Mouse (Mus musculus) heart, embryonic 12.5 days (tissue): ENCODE measurements around the gene Scyl1. TPM values are rescaled to one million over a fixed set of nuclear protein-coding genes. Genes with fewer than 3 reads are reported as not detected.

Experiments used
- ATAC-seq: fragments of 200-750 bp; cut with Nextera tagmentation; 2 replicates; pipeline ENCODE4 v1.8.0; 2017; ENCODE audit warnings: moderate TSS enrichment, moderate library complexity; ENCODE audit not compliant: insufficient number of reproducible peaks, low FRiP score
- H3K27ac ChIP-seq: fragments of 300-500 bp; sonication (generic); 2 replicates; pipeline ENCODE4 v1.5.1; 2016; ENCODE audit warnings: mild to moderate bottlenecking, moderate library complexity; ENCODE audit not compliant: poor library complexity, severe bottlenecking
- H3K27me3 ChIP-seq: fragments of 300-500 bp; sonication (generic); replicated peaks from 2 replicates; pipeline ENCODE4 v1.6.1; 2016; ENCODE audit warnings: mild to moderate bottlenecking, moderate library complexity
- H3K36me3 ChIP-seq: fragments of 300-500 bp; sonication (generic); 2 replicates; pipeline ENCODE4 v1.6.1; 2016; ENCODE audit warnings: mild to moderate bottlenecking, moderate library complexity
- H3K4me1 ChIP-seq: fragments of 300-500 bp; sonication (generic); replicated peaks from 2 replicates; pipeline ENCODE4 v1.6.1; 2016; ENCODE audit warnings: mild to moderate bottlenecking
- H3K4me2 ChIP-seq: fragments of 300-500 bp; sonication (generic); 2 replicates; pipeline ENCODE4 v1.6.1; 2016; ENCODE audit warnings: mild to moderate bottlenecking, moderate library complexity
- H3K4me3 ChIP-seq: fragments of 300-500 bp; sonication (generic); 2 replicates; pipeline ENCODE4 v1.5.1; 2016; ENCODE audit warnings: mild to moderate bottlenecking
- H3K9ac ChIP-seq: fragments of 300-500 bp; sonication (generic); 2 replicates; pipeline ENCODE4 v1.6.1; 2016; ENCODE audit warnings: mild to moderate bottlenecking, moderate library complexity
- H3K9me3 ChIP-seq: fragments of 300-500 bp; sonication (generic); replicated peaks from 2 replicates; pipeline ENCODE4 v1.6.1; 2016; ENCODE audit warnings: mild to moderate bottlenecking, moderate library complexity
- WGBS: fragments of 180-500 bp; shearing (Covaris S2); methylation state at CpG from one replicate; pipeline ENCODE4 v1.1.7; 2016; 5-methylcytosine and 5-hydroxymethylcytosine counted together
- polyA plus RNA-seq: library from polyadenylated mRNA; unstranded; fragments of >200 nt; fragmentation: Nextera tagmentation; extraction: Ambion mirVana; gene quantifications from 2 replicates; pipeline ENCODE4 v1.2.1, GENCODE M21; 2016

The Scyl1 gene
- polyA plus RNA-seq, 1 experiment from 2014 or later: 68.9 TPM

DNA sequence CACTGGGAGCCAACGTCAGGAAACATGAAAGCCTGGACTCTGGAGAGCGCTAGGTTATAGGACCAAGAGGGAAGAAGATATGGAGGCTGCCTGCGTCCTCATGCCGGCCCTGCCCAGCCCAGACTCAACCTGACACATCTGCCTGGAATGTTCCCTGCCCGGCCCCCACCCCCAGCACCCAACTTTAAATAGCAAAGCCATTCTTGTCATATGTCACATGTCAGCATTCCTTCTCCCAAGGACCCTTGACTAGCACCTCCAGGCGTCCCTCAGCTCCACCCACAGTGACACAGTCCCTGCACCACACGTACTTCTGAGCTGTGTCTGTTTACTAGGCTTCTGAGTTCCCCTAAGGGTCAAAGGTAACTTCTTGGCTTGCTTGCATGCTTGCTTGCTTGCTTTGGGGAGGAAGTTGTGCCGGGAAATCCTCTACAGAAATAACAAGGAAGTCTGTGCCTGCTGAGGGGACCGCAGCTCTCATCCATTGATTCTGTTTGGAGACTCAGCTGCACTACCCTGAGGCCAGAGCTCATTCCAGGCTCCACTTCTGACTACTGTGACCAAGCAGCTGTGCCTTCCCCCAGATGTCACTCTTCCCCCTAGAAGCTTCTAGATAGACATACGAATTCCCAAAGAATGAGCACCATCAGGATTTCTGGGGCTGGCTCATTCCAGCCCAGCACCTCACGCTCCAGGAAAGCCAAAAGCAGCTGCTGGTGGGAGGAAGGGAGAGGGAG, 39.1 kb upstream of the Scyl1 start:
- Histone ChIP-seq H3K4me1 (peaks cover 77% of the 10 kb centered on the region), H3K9ac (peak overlapping the region; percentile 66), H3K4me3 (0 out of 2 replicates have a peak overlapping the region, but pooled peaks have one; percentile 12), H3K27ac (peak overlapping the region; percentile 97), H3K36me3 (no peaks in the 10 kb centered on the region), H3K27me3 (no peaks in the 10 kb centered on the region), H3K9me3 (no peaks in the 10 kb centered on the region), H3K4me2 (peak overlapping the region; percentile 48)
- WGBS: 11% methylated on average over 11 of the region's 11 CpGs
- peak; percentile 46 for ATAC-seq

DNA sequence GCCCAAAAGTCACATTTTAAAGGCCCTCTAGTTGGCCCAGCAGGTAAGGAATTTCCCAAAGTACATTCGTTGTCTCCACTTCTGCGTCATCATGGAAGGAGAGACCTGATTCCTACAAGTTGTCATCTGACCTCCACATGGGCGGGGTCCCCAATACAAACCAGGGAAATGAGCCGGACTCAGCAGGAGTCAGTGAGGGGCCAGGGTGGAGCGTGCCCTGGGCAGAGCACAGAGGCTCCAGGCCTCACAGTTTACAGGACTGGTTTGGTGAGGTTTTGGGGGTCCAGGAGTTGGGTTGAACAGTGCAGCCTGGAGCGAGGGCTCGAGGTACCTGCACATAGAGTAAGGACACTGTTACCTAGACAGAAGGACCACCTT, 38.5 kb upstream of the Scyl1 start:
- peak overlapping the region; percentile 97 for H3K27ac ChIP-seq
- peaks cover 83% of the 10 kb centered on the region for H3K4me1 ChIP-seq
- 44% methylated on average over 7 of the region's 7 CpGs for WGBS
- peak overlapping the region; percentile 48 for H3K4me2 ChIP-seq
- no peaks in the 10 kb centered on the region for H3K27me3 ChIP-seq
- H3K36me3 ChIP-seq: no peaks in the 10 kb centered on the region
- H3K9ac ChIP-seq: peak overlapping the region; percentile 66
- ATAC-seq: no peak
- H3K9me3 ChIP-seq: no peaks in the 10 kb centered on the region
- no peak overlapping the region for H3K4me3 ChIP-seq

DNA sequence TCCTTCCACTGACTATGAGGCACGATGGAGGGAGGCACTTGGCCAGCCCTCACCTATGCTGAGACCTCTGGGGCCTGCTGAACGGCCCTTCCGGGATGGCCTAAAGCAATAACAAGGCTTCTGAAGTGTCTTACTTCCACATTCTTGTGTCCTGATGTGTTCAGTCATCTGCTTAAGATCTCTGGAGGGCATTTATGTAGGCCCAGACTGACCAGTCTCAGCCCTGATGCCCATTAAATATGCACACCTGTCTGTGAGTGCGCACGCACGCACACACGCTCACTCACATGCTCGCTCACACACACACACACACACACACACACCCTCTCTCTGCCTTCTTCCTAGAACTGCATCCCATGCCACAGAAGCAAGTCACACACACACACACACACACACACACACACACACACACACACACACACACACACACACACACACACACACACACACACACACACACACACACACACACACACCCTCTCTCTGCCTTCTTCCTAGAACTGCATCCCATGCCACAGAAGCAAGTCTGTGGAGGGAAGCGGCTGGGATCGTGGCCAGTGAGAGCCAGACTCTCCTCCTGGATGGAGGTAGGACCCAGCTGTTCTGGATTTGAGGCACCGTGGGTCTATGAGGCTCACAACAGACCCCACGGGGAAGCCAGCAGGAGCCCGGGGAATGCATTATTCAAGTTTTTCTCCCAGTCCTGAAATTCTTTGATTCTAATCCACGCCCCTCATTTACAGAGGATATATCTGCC, 37.9 kb upstream of the Scyl1 start:
- H3K9me3 ChIP-seq: no peaks in the 10 kb centered on the region
- H3K4me3 ChIP-seq: no peak overlapping the region
- peak overlapping the region; percentile 66 for H3K9ac ChIP-seq
- 66% methylated on average over 14 of the region's 14 CpGs for WGBS
- peak overlapping the region; percentile 97 for H3K27ac ChIP-seq
- H3K4me1 ChIP-seq: peaks cover 88% of the 10 kb centered on the region
- no peak for ATAC-seq
- no peaks in the 10 kb centered on the region for H3K27me3 ChIP-seq
- peak overlapping the region; percentile 48; the same call in 1 of the 2 replicates for H3K4me2 ChIP-seq
- no peaks in the 10 kb centered on the region for H3K36me3 ChIP-seq

DNA sequence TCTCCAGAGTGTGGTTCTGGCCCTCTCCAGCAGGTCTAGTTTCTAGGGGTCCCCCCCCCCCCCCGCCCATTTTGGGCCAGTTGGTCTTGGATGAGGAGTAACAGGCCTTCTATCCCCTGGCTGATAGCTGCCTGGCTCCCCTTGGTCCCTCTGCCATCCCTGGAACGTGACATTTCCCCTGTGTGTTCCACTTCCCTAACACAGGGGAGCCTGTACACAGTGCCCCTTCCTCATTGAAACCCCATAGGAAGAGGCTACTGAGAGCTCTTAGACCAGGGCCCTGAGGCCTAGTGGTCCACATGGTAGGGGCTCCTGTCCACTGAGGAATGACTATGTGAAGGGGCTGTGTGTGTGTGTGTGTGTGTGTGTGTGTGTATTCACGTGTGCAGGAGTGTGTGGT, 36.5 kb upstream of the Scyl1 start:
- peaks cover 87% of the 10 kb centered on the region for H3K4me1 ChIP-seq
- ATAC-seq: no peak
- H3K4me3 ChIP-seq: no peak overlapping the region
- no peak overlapping the region for H3K9ac ChIP-seq
- no peaks in the 10 kb centered on the region for H3K9me3 ChIP-seq
- no peak overlapping the region; the same call in 1 of the 2 replicates for H3K27ac ChIP-seq
- no peaks in the 10 kb centered on the region for H3K36me3 ChIP-seq
- WGBS: 73% methylated on average over 3 of the region's 3 CpGs
- no peaks in the 10 kb centered on the region for H3K27me3 ChIP-seq
- no peak overlapping the region for H3K4me2 ChIP-seq

DNA sequence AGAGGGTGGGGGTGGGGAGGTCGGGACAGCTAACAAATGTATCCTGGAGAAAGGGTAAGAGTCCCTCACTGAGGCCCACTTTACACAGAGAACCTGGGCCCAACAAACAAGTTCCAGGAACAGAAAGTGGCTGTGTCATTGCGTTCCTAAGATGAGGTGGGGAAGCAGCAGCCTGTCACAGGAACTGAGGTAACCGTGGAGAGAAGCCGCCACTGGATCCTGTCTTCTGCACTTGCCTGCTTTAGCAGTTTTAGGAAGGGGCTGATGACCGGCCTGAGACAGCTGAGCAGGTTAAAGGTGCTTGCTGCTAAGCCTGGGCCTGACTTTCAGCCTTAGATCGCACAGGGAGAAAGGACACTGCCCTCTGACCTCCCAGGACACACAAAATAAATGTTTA, 35.6 kb upstream of the Scyl1 start:
- Histone ChIP-seq H3K9me3 (no peaks in the 10 kb centered on the region), H3K36me3 (no peaks in the 10 kb centered on the region), H3K9ac (peak overlapping the region; percentile 62; the same call in 1 of the 2 replicates), H3K4me2 (peak overlapping the region; percentile 18; the same call in 1 of the 2 replicates), H3K27ac (peak overlapping the region; percentile 92), H3K4me3 (no peak overlapping the region), H3K27me3 (no peaks in the 10 kb centered on the region), H3K4me1 (peaks cover 79% of the 10 kb centered on the region)
- ATAC-seq: no peak
- WGBS: 28% methylated on average over 6 of the region's 6 CpGs

DNA sequence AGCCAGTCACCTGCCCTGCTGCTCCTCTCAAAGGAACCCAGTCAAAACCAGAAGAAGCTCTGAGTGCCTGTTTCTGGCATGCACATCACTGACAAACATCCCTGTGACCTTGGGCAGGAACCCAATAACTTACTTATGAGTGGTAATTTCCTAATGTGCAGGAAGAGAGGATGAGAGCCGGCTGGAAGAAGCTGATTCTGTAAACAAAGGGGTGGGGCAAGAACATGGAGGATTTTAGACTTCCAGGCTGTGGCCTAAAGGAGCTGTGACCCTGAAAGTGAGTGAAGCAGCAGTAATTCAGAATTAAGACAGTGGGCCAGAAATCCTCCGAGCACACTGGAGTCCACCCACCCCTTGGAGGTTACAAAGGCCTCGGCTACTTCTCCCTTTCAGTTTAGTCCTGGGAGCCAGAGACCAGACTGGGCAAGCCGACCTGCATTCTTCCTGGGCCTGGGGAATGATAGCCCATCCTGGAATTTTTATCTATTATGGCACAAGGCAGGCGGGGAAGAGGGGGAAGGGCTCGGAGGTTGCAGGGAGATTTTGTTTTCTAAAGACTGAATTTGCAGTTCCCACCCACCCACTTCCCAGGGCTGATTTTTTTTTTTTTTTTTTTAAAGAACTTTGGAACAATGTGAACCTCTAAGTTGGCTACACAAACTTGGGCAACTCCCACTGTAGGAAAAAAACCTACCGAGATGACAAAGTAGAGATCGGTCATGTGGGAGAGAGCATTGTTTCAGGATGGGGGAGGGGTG, 35.0 kb upstream of the Scyl1 start:
- Histone ChIP-seq H3K27ac (peak overlapping the region; percentile 92), H3K9me3 (no peaks in the 10 kb centered on the region), H3K27me3 (no peaks in the 10 kb centered on the region), H3K4me2 (peak overlapping the region; percentile 18), H3K4me1 (peaks cover 73% of the 10 kb centered on the region), H3K4me3 (no peak overlapping the region), H3K36me3 (no peaks in the 10 kb centered on the region), H3K9ac (peak overlapping the region; percentile 62)
- ATAC-seq: no peak
- WGBS: 6% methylated on average over 8 of the region's 8 CpGs

DNA sequence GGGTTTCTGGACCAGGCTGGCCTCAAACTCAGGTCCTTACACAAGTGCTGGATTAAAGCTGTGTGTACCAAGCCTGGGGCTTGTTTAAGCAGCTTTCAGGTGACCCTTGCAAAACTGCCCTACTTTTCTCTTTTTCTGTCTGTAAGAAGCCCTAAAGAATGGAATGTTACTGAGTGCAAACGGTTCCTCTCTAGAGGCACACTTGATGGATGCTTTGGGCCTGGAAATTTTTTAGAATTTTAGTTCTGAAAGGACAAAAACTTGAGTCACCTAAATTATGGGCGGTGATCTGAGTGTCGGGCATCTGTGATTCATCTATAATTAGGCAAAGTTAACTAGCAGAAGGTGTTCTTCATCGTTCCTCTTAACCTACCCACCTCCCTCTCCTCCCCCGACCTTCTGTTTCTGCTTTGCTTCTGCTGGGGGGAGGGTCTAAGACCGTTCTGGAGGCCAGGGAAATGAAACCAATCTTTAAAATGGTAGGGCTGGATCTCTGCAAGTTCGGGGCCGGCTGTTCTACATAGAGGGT, 33.2 kb upstream of the Scyl1 start:
- WGBS: 32% methylated on average over 8 of the region's 8 CpGs
- H3K27ac ChIP-seq: peak overlapping the region; percentile 98
- peak overlapping the region; percentile 73 for H3K4me2 ChIP-seq
- H3K9ac ChIP-seq: peak overlapping the region; percentile 82
- peak overlapping the region; percentile 93 for H3K4me3 ChIP-seq
- H3K36me3 ChIP-seq: peaks cover 8% of the 10 kb centered on the region
- ATAC-seq: no peak
- no peaks in the 10 kb centered on the region for H3K9me3 ChIP-seq
- H3K4me1 ChIP-seq: peaks cover 55% of the 10 kb centered on the region
- no peaks in the 10 kb centered on the region for H3K27me3 ChIP-seq

DNA sequence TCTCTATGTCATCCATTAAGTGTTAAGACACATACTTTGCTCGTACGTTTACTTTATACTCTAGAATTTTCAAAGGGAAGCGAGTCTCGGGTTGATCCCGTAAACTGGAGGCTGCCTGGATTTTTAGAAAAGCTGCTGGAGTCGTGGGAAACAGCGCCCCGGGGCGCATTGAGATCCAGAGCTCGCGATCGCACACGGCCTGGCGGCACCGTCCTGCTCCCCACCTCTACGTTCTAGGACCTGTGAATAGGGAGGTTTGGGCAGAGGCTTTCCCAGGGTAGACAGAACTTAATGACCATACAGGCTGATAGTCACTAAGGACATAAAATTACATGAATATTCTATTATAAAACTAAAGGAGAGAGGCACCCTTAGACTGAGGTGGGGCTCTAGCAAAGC, 32.7 kb upstream of the Scyl1 start:
- ATAC-seq: peak; percentile 23; the same call in 1 of the 2 replicates

DNA sequence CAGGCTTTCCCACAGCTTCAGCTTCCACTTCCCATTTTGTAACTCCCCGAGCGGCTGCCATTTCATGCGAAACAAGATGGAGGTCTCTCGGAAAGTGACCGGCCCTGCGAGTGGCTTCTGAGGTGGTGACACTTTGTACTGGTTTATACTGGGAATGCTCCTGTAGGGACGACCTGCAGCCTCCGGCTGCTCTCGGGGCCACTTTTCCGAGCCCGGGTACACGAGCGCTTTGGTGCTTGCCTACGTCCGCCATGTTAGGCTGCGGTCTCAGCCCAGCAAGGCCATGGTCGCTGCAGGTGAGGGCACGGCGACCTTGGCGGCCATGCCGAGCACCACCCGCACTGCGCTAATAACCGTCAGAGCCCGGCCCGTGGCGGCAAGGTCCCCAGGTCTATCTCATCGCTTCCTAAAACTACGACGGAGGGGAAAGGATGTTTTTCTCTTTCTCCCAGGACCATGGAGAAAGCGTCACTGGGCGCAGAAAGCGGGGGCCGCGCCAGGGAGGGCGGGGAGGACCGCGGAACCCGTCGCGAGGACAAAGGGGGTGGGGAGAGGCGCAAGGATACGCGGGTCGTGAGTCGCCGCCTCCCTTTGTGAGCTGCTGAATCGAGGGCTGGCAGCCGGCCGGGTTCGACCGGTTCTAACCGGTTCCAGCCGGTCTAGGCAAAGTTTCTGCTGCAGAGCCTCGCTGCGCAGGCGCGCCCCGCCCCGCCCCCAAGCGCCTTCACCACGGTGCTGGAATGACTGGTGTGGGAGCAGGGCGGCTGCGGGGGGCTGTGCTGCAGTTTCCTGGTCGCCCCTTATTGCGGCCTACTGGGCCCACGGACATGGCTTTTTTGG, 32.0 kb upstream of the Scyl1 start:
- Histone ChIP-seq H3K27me3 (no peaks in the 10 kb centered on the region), H3K27ac (peak overlapping the region; percentile 98), H3K36me3 (peaks cover 13% of the 10 kb centered on the region), H3K4me2 (peak overlapping the region; percentile 73), H3K4me3 (peak overlapping the region; percentile 93), H3K9me3 (no peaks in the 10 kb centered on the region), H3K4me1 (peaks cover 43% of the 10 kb centered on the region), H3K9ac (peak overlapping the region; percentile 82)
- peak; percentile 94 for ATAC-seq
- under 1% methylated on average over 67 of the region's 67 CpGs for WGBS

More for the DNA sequence above, 32.7 kb upstream of the Scyl1 start:
- no peaks in the 10 kb centered on the region for H3K9me3 ChIP-seq
- peak overlapping the region; percentile 98 for H3K27ac ChIP-seq
- peaks cover 8% of the 10 kb centered on the region for H3K36me3 ChIP-seq
- under 1% methylated on average over 16 of the region's 16 CpGs for WGBS
- peak overlapping the region; percentile 93 for H3K4me3 ChIP-seq
- peak overlapping the region; percentile 73 for H3K4me2 ChIP-seq
- H3K4me1 ChIP-seq: peaks cover 49% of the 10 kb centered on the region
- peak overlapping the region; percentile 82 for H3K9ac ChIP-seq
- no peaks in the 10 kb centered on the region for H3K27me3 ChIP-seq

DNA sequence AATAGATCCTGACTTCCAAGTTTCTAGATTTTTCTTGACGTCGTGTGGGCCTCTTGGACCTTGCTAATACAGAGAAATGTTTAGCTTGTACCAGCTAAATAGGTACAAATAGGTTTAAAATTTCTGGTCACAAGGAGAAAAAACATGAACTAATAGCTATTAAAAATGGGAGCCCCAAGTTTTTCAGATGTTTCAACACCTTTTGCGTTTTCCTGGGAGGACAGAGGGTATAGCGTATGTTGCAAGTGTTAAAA, 31.5 kb upstream of the Scyl1 start:
- Histone ChIP-seq H3K4me2 (peak overlapping the region; percentile 73), H3K36me3 (peaks cover 18% of the 10 kb centered on the region), H3K9ac (peak overlapping the region; percentile 82), H3K9me3 (no peaks in the 10 kb centered on the region), H3K27me3 (no peaks in the 10 kb centered on the region), H3K27ac (peak overlapping the region; percentile 98), H3K4me1 (peaks cover 38% of the 10 kb centered on the region), H3K4me3 (peak overlapping the region; percentile 93)
- no peak for ATAC-seq
- WGBS: under 1% methylated on average over 4 of the region's 4 CpGs
